ENCODE assay signal across 16 mouse cellular contexts in genomic region chr13:83537163-83537562, GRCm38 (mm10). TPM values are rescaled to one million over a fixed set of nuclear protein-coding genes. Genes with fewer than 3 reads are reported as not detected.
DNase-seq lines count a peak whose midpoint lies in the region; ATAC-seq lines count a peak whose summit lies in the region.
"Had no signal": no experiment of that assay in that cellular context is flagged by ENCODE, and none has a peak within 500 bp of the region (broad histone marks: within the 10 kb centered on the region; RNA-seq: fewer than 3 reads in every experiment).

No protein-coding gene starts in this region.

- no peaks in the 10 kb centered on the region for H3K27me3 ChIP-seq in forebrain, embryonic 14.5 days (replicated peaks; ENCODE audit: control insufficient read depth, insufficient read depth, low read length)
- H3K27me3 ChIP-seq in forebrain, embryonic 10.5 days (ENCODE audit: poor library complexity, severe bottlenecking) = no peaks in the 10 kb centered on the region
- H3K27me3 ChIP-seq: hindbrain, embryonic 12.5 days; limb, embryonic 13.5 days had no signal

- peak; percentile 83 for DNase-seq in forebrain, embryonic 14.5 days (ENCODE audit: low spot score)
- DNase-seq in forebrain, embryonic 10.5 days (ENCODE audit: extremely low spot score, low spot score) = no peak
- DNase-seq in left cerebral cortex, postnatal 14 days (ENCODE audit: low spot score in 2 of 2) = peak; percentile 56 to 69
- no peak for DNase-seq in left cerebral cortex, postnatal 10 days (ENCODE audit: extremely low spot score in 1 of 2, low spot score in 2 of 2)
- DNase-seq in cerebellum, postnatal 14 days = peak; percentile 58 to 72
- DNase-seq in layer of hippocampus, postnatal 14 days (ENCODE audit: low spot score in 2 of 2) = peak; percentile 64 to 89
- no peak for DNase-seq in embryo, embryonic 10 days (ENCODE audit: low spot score)
- no peak for DNase-seq in urinary bladder, postnatal 4 days (ENCODE audit: low spot score in 2 of 2)
- DNase-seq: B cell, adult 2 months; lung, adult 2 months had no signal

- no peaks in the 10 kb centered on the region for H3K9me3 ChIP-seq in forebrain, embryonic 14.5 days (replicated peaks; ENCODE audit: control insufficient read depth, low read length)
- no peaks in the 10 kb centered on the region for H3K9me3 ChIP-seq in forebrain, embryonic 10.5 days
- H3K9me3 ChIP-seq: hindbrain, embryonic 12.5 days; limb, embryonic 13.5 days had no signal

- peak; percentile 46; the same call in 1 of the 2 replicates for ATAC-seq in forebrain, embryonic 14.5 days
- ATAC-seq: activated CD4-positive, CD25-positive, alpha-beta regulatory T cell, adult 4 months had no signal

- H3K4me1 ChIP-seq in forebrain, embryonic 14.5 days (ENCODE audit: control insufficient read depth, insufficient read depth, low read length) = no peaks in the 10 kb centered on the region
- peaks cover 2% of the 10 kb centered on the region; the same call in 1 of the 2 replicates for H3K4me1 ChIP-seq in forebrain, embryonic 10.5 days
- H3K4me1 ChIP-seq: hindbrain, embryonic 12.5 days had no signal

- intact Hi-C loops in left cerebral cortex, postnatal 14 days (cut with DNase I) = no loop called here
- intact Hi-C loops in left cerebral cortex, postnatal 10 days (cut with DNase I) = no loop called here

- WGBS in forebrain, embryonic 14.5 days = 57% methylated on average over 5 of the region's 5 CpGs
- 88% methylated on average over 5 of the region's 5 CpGs for WGBS in forebrain, embryonic 10.5 days

- H3K27ac ChIP-seq in forebrain, embryonic 14.5 days (ENCODE audit: low read depth, low read length) = no peak overlapping the region
- no peak overlapping the region for H3K27ac ChIP-seq in forebrain, embryonic 10.5 days
- H3K27ac ChIP-seq: hindbrain, embryonic 12.5 days; limb, embryonic 13.5 days had no signal

- no peak overlapping the region for H3K4me2 ChIP-seq in forebrain, embryonic 14.5 days (ENCODE audit: low read length)
- H3K4me2 ChIP-seq: heart, embryonic 11.5 days; hindbrain, embryonic 12.5 days; limb, embryonic 13.5 days had no signal

- H3K4me3 ChIP-seq in forebrain, embryonic 14.5 days (ENCODE audit: low read depth, low read length) = no peak overlapping the region
- no peak overlapping the region for H3K4me3 ChIP-seq in forebrain, embryonic 10.5 days
- H3K4me3 ChIP-seq: hindbrain, embryonic 12.5 days; limb, embryonic 13.5 days; myocyte had no signal

- no peaks in the 10 kb centered on the region for H3K36me3 ChIP-seq in forebrain, embryonic 14.5 days (ENCODE audit: control insufficient read depth, insufficient read depth, low read length)
- no peaks in the 10 kb centered on the region for H3K36me3 ChIP-seq in forebrain, embryonic 10.5 days (replicated peaks)
- H3K36me3 ChIP-seq: hindbrain, embryonic 12.5 days; limb, embryonic 13.5 days had no signal

- no peak overlapping the region for H3K9ac ChIP-seq in forebrain, embryonic 14.5 days (ENCODE audit: low read length)
- H3K9ac ChIP-seq: hindbrain, embryonic 12.5 days; limb, embryonic 13.5 days had no signal

RNA-seq across cellular contexts. Expression of gene Mef2c, which starts 33.3 kb away (rescaled TPM):
- 99.4 and 180 TPM in 2 replicates for polyA plus RNA-seq in forebrain, embryonic 14.5 days (2014; fragmentation: Nextera tagmentation; extraction: Ambion mirVana)
- 13.9 and 16.8 TPM in 2 replicates for polyA plus RNA-seq in forebrain, embryonic 10.5 days (2016; fragmentation: Nextera tagmentation; extraction: Ambion mirVana)
- 1,000 to 10,000 TPM in 1 of 2 experiments, 100 to 1,000 TPM in 1; 845 to 1,036 TPM for total RNA-seq in left cerebral cortex, postnatal 14 days (2021)
- total RNA-seq in left cerebral cortex, postnatal 10 days (2021) = 1,000 to 10,000 TPM; 1,053 to 1,235 TPM
- total RNA-seq in layer of hippocampus, postnatal 14 days (2021) = 10 to 100 TPM; 89.5 to 92.8 TPM
- total RNA-seq: MEL had no signal

Comparison
In these comparisons a context has a peak if more than half of its experiments do, and no peak if none do; other contexts are left out.
1. DNase-seq: peak in forebrain, embryonic 14.5 days (single experiment), left cerebral cortex, postnatal 14 days (2 of 2), cerebellum, postnatal 14 days (2 of 2) and layer of hippocampus, postnatal 14 days (2 of 2); none in forebrain, embryonic 10.5 days (single experiment), left cerebral cortex, postnatal 10 days (0 of 2), embryo, embryonic 10 days (single experiment) and urinary bladder, postnatal 4 days (0 of 2).
2. RNA of gene Mef2c, which starts 33.3 kb away (total RNA-seq): 1,053 to 1,235 TPM in left cerebral cortex, postnatal 10 days and 845 to 1,036 TPM in left cerebral cortex, postnatal 14 days; 89.5 to 92.8 TPM in layer of hippocampus, postnatal 14 days; every median in the first group is over 4 times any median in the second.